Mouse (Mus musculus): Measurements from ENCODE around the gene Polr2f.

- TF ChIP-seq EP300 (IDR thresholded peaks at IDR 0.05; ENCODE audit: low read depth) (no peak), CTCF (IDR thresholded peaks at IDR 0.05; ENCODE audit: low read depth) (no peak)
These were observed 35.0 kb upstream of the Polr2f start for GRCm38 (mm10) chr15:79105804-79106203.
